Mouse (Mus musculus) MEL (cell line): ENCODE data around the gene Tiprl. TPM values are rescaled to one million over a fixed set of nuclear protein-coding genes. Genes with fewer than 3 reads are reported as not detected.
A peak's percentile ranks its signal among the peaks of the same experiment; 100 is the strongest.

Source experiments
- DNase-seq: peaks from one replicate; pipeline ENCODE4 v3.0.0; 2011; ENCODE audit warnings: low read depth, low spot score
- H3K27ac ChIP-seq: 2 replicates; pipeline ENCODE4 v1.5.1; 2012; ENCODE audit warnings: low read depth, mild to moderate bottlenecking, control low read depth, low read length, moderate library complexity; ENCODE audit not compliant: control insufficient read depth
- H3K27me3 ChIP-seq, 2 experiments: fragments of 150-350 bp in 1 of 2; sonication (generic) in 1 of 2; 2 replicates each; pipeline ENCODE4 v1.6.1; 2012; ENCODE audit warnings: low read length in 2 of 2, mild to moderate bottlenecking in 2 of 2, improper control_type of control experiment in 1 of 2, moderate library complexity in 1 of 2; ENCODE audit not compliant: insufficient read depth in 2 of 2, control insufficient read depth in 1 of 2
- H3K36me3 ChIP-seq, 2 experiments: 2 replicates each; pipeline ENCODE4 v1.6.1; 2012 to 2014; ENCODE audit warnings: low read length in 2 of 2, improper control_type of control experiment in 1 of 2, inconsistent platforms in 1 of 2, mild to moderate bottlenecking in 1 of 2; ENCODE audit not compliant: insufficient read depth in 2 of 2, control insufficient read depth in 1 of 2
- H3K4me1 ChIP-seq, 2 experiments: fragments of 150-350 bp in 1 of 2; sonication (generic) in 1 of 2; 2 replicates each; pipeline ENCODE4 v1.6.1; 2012; ENCODE audit warnings: low read length in 2 of 2, improper control_type of control experiment in 1 of 2, mild to moderate bottlenecking in 1 of 2; ENCODE audit not compliant: insufficient read depth in 2 of 2, control insufficient read depth in 1 of 2
- H3K4me3 ChIP-seq, 2 experiments: fragments of 150-350 bp in 1 of 2; sonication (generic) in 1 of 2; 2 replicates each; pipeline ENCODE4 v1.5.1; 2012; ENCODE audit warnings: low read depth in 2 of 2, low read length in 2 of 2, mild to moderate bottlenecking in 2 of 2, moderate library complexity in 2 of 2, control low read depth in 1 of 2, improper control_type of control experiment in 1 of 2; ENCODE audit not compliant: control insufficient read depth in 1 of 2, insufficient read depth in 1 of 2
- H3K79me2 ChIP-seq: 2 replicates; pipeline ENCODE4 v1.6.1; 2012; ENCODE audit warnings: mild to moderate bottlenecking, low read length, moderate library complexity; ENCODE audit not compliant: control insufficient read depth, poor library complexity, insufficient read depth
- H3K9ac ChIP-seq: 2 replicates; pipeline ENCODE4 v1.6.1; 2012; ENCODE audit warnings: low read depth, mild to moderate bottlenecking, control low read depth, low read length, moderate library complexity; ENCODE audit not compliant: control insufficient read depth, poor library complexity, severe bottlenecking
- H3K9me3 ChIP-seq: fragments of 150-350 bp; sonication (generic); replicated peaks from 2 replicates; pipeline ENCODE4 v1.6.1; 2012; ENCODE audit warnings: mild to moderate bottlenecking, low read length, improper control_type of control experiment, moderate library complexity; ENCODE audit not compliant: insufficient read depth
- CHD1 ChIP-seq: IDR thresholded peaks from 2 replicates; pipeline ENCODE4 v1.6.1; 2012; ENCODE audit warnings: low read depth, mild to moderate bottlenecking, inconsistent platforms, low read length, improper control_type of control experiment
- CTCF ChIP-seq, 3 experiments: IDR thresholded peaks in 2 of 3; conservative IDR thresholded peaks in 1 of 3; 2 replicates each; pipeline ENCODE4 v1.5.1; 2011 to 2012; ENCODE audit warnings: low read length in 3 of 3, low read depth in 2 of 3, mild to moderate bottlenecking in 2 of 3, improper control_type of control experiment in 1 of 3, inconsistent platforms in 1 of 3, mixed read lengths in 1 of 3, moderate library complexity in 1 of 3; ENCODE audit not compliant: control insufficient read depth in 1 of 3, insufficient read depth in 1 of 3, poor library complexity in 1 of 3, severe bottlenecking in 1 of 3
- E2F4 ChIP-seq: IDR thresholded peaks from 2 replicates; pipeline ENCODE4 v1.6.1; 2011; ENCODE audit warnings: low read depth, low read length, improper control_type of control experiment, borderline replicate concordance
- ELF1 ChIP-seq: IDR thresholded peaks from 2 replicates; pipeline ENCODE4 v1.6.1; 2014; ENCODE audit warnings: low read depth, mild to moderate bottlenecking, inconsistent platforms, low read length, improper control_type of control experiment, moderate library complexity
- EP300 ChIP-seq, 2 experiments: IDR thresholded peaks; 2 replicates each; pipeline ENCODE4 v1.6.1; 2011; ENCODE audit warnings: improper control_type of control experiment in 2 of 2, low read length in 2 of 2, low read depth in 1 of 2, mild to moderate bottlenecking in 1 of 2
- ETS1 ChIP-seq: IDR thresholded peaks from 2 replicates; pipeline ENCODE4 v1.6.1; 2012; ENCODE audit warnings: low read depth, mild to moderate bottlenecking, inconsistent platforms, low read length, improper control_type of control experiment, moderate library complexity
- GABPA ChIP-seq: IDR thresholded peaks from 2 replicates; pipeline ENCODE4 v1.6.1; 2012; ENCODE audit warnings: low read depth, mild to moderate bottlenecking, inconsistent platforms, low read length, improper control_type of control experiment, moderate library complexity
- HCFC1 ChIP-seq: IDR thresholded peaks from 2 replicates; pipeline ENCODE4 v1.6.1; 2012; ENCODE audit warnings: low read depth, mild to moderate bottlenecking, inconsistent platforms, low read length, improper control_type of control experiment, moderate library complexity
- JUND ChIP-seq: IDR thresholded peaks from 2 replicates; pipeline ENCODE4 v1.6.1; 2011; ENCODE audit warnings: low read depth, mild to moderate bottlenecking, improper control_type of control experiment, low read length
- KAT2A ChIP-seq: conservative IDR thresholded peaks from 2 replicates; pipeline ENCODE4 v1.6.1; 2012; ENCODE audit warnings: low read depth, low read length, improper control_type of control experiment, inconsistent platforms
- MAX ChIP-seq: IDR thresholded peaks from 2 replicates; pipeline ENCODE4 v1.6.1; 2011; ENCODE audit warnings: low read length, improper control_type of control experiment
- MAZ ChIP-seq: IDR thresholded peaks from 2 replicates; pipeline ENCODE4 v1.6.1; 2012; ENCODE audit warnings: low read depth, mild to moderate bottlenecking, inconsistent platforms, low read length, improper control_type of control experiment
- MEF2A ChIP-seq: IDR thresholded peaks from 2 replicates; pipeline ENCODE4 v1.6.1; 2014; ENCODE audit warnings: low read depth, mild to moderate bottlenecking, inconsistent platforms, low read length, improper control_type of control experiment; ENCODE audit not compliant: poor library complexity, insufficient replicate concordance, severe bottlenecking; ENCODE audit errors: extremely low read depth
- MXI1 ChIP-seq: IDR thresholded peaks from 2 replicates; pipeline ENCODE4 v1.6.1; 2011; ENCODE audit warnings: mild to moderate bottlenecking, low read depth, low read length, improper control_type of control experiment
- MYB ChIP-seq: IDR thresholded peaks from 2 replicates; pipeline ENCODE4 v1.6.1; 2011; ENCODE audit warnings: mild to moderate bottlenecking, low read depth, low read length, improper control_type of control experiment
- MYC ChIP-seq: IDR thresholded peaks from 2 replicates; pipeline ENCODE4 v1.6.1; 2011; ENCODE audit warnings: low read depth, mild to moderate bottlenecking, low read length, improper control_type of control experiment, moderate library complexity
- NELFE ChIP-seq: IDR thresholded peaks from 2 replicates; pipeline ENCODE4 v1.6.1; 2011; ENCODE audit warnings: low read depth, low read length, improper control_type of control experiment
- NRF1 ChIP-seq: IDR thresholded peaks from 2 replicates; pipeline ENCODE4 v1.6.1; 2014; ENCODE audit warnings: low read depth, mild to moderate bottlenecking, inconsistent platforms, low read length, improper control_type of control experiment, moderate library complexity; ENCODE audit not compliant: poor library complexity, insufficient read depth, severe bottlenecking
- POLR2A ChIP-seq, 2 experiments: IDR thresholded peaks; 2 replicates each; pipeline ENCODE4 v1.6.1; 2011 to 2012; ENCODE audit warnings: low read length in 2 of 2, mild to moderate bottlenecking in 2 of 2, control low read depth in 1 of 2, improper control_type of control experiment in 1 of 2, low read depth in 1 of 2, moderate library complexity in 1 of 2; ENCODE audit not compliant: control insufficient read depth in 1 of 2, insufficient read depth in 1 of 2, poor library complexity in 1 of 2
- POLR2AphosphoS2 ChIP-seq: IDR thresholded peaks from 2 replicates; pipeline ENCODE4 v1.6.1; 2011; ENCODE audit warnings: low read length, improper control_type of control experiment
- POLR2AphosphoS5 ChIP-seq: IDR thresholded peaks from 2 replicates; pipeline ENCODE4 v1.6.1; 2012; ENCODE audit warnings: low read depth, borderline replicate concordance, mild to moderate bottlenecking, inconsistent platforms, low read length, moderate library complexity, mixed read lengths
- RAD21 ChIP-seq: IDR thresholded peaks from 2 replicates; pipeline ENCODE4 v1.6.1; 2011; ENCODE audit warnings: mild to moderate bottlenecking, low read depth, low read length, improper control_type of control experiment
- RCOR1 ChIP-seq: IDR thresholded peaks from 2 replicates; pipeline ENCODE4 v1.6.1; 2012; ENCODE audit warnings: low read depth, mild to moderate bottlenecking, inconsistent platforms, low read length, improper control_type of control experiment
- SIN3A ChIP-seq: IDR thresholded peaks from 2 replicates; pipeline ENCODE4 v1.6.1; 2012; ENCODE audit warnings: low read length, improper control_type of control experiment, inconsistent platforms
- TAL1 ChIP-seq: IDR thresholded peaks from 2 replicates; pipeline ENCODE4 v1.6.1; 2012; ENCODE audit warnings: mild to moderate bottlenecking, inconsistent platforms, low read length, moderate library complexity, mixed read lengths
- TBP ChIP-seq: IDR thresholded peaks from 2 replicates; pipeline ENCODE4 v1.8.0; 2011; ENCODE audit warnings: low read depth, low read length, improper control_type of control experiment
- TCF12 ChIP-seq: IDR thresholded peaks from 2 replicates; pipeline ENCODE4 v1.6.1; 2014; ENCODE audit warnings: low read depth, mild to moderate bottlenecking, inconsistent platforms, low read length, improper control_type of control experiment, moderate library complexity
- USF1 ChIP-seq: IDR thresholded peaks from 2 replicates; pipeline ENCODE4 v1.6.1; 2014; ENCODE audit warnings: low read depth, mild to moderate bottlenecking, inconsistent platforms, low read length, improper control_type of control experiment, moderate library complexity
- USF2 ChIP-seq, 2 experiments: IDR thresholded peaks; 2 replicates each; pipeline ENCODE4 v1.6.1; 2011 to 2012; ENCODE audit warnings: improper control_type of control experiment in 2 of 2, low read length in 2 of 2, borderline replicate concordance in 1 of 2, inconsistent platforms in 1 of 2, low read depth in 1 of 2, mild to moderate bottlenecking in 1 of 2; ENCODE audit not compliant: insufficient read depth in 1 of 2
- ZKSCAN1 ChIP-seq: IDR thresholded peaks from 2 replicates; pipeline ENCODE4 v1.6.1; 2012; ENCODE audit warnings: low read depth, mild to moderate bottlenecking, inconsistent platforms, low read length, improper control_type of control experiment, moderate library complexity
- ZMIZ1 ChIP-seq: IDR thresholded peaks from 2 replicates; pipeline ENCODE4 v1.6.1; 2012; ENCODE audit warnings: low read depth, mild to moderate bottlenecking, inconsistent platforms, low read length, improper control_type of control experiment, moderate library complexity
- ZNF384 ChIP-seq: IDR thresholded peaks from 2 replicates; pipeline ENCODE4 v1.6.1; 2012; ENCODE audit warnings: low read depth, mild to moderate bottlenecking, inconsistent platforms, low read length, improper control_type of control experiment
- polyA plus RNA-seq, 2 experiments: library from polyadenylated mRNA; stranded (reverse) in 1 of 2; unstranded in 1 of 2; fragments of >175 nt in 1 of 2; fragments of >200 nt in 1 of 2; gene quantifications; 2 replicates each; pipeline versions ENCODE4 v1.2.1 to v1.2.4; 2012; ENCODE audit warnings: low replicate concordance in 2 of 2, low read depth in 1 of 2; ENCODE audit not compliant: insufficient read length in 2 of 2, insufficient read depth in 1 of 2, missing spikeins in 1 of 2
- total RNA-seq: library from RNA; depleted of rRNA; stranded (reverse); fragments of 300-350 nt; gene quantifications from 2 replicates; pipeline ENCODE4 v1.2.3, GENCODE M21; 2012; rRNA removed

The Tiprl gene
- total RNA-seq (47.1 and 50.6 TPM in 2 replicates), polyA plus RNA-seq (100 to 1,000 TPM in 1 of 2 experiments, 10 to 100 TPM in 1; 51.4 to 293 TPM)

GRCm38 (mm10) chr1:165236321-165237298, at the start of gene Tiprl:
Gene Tiprl, minus strand, starts transcription at chr1:165236996.
- TF ChIP-seq NRF1: no peak
- peak; percentile 81 to 88 for TF ChIP-seq POLR2A (IDR thresholded peaks at IDR 0.05; ENCODE audit: control insufficient read depth in 1 of 2, insufficient read depth in 1 of 2, low read depth in 1 of 2, low read length in 2 of 2, poor library complexity in 1 of 2)
- peak; percentile 44; the same call in 1 of the 2 replicates for TF ChIP-seq MAX
- no peak for TF ChIP-seq TAL1
- TF ChIP-seq USF2 (IDR thresholded peaks at IDR 0.05; ENCODE audit: borderline replicate concordance in 1 of 2, insufficient read depth in 1 of 2, low read depth in 1 of 2, low read length in 2 of 2): no peak
- TF ChIP-seq RCOR1: no peak
- peak; percentile 87 for TF ChIP-seq NELFE
- no peak for TF ChIP-seq ZNF384
- peak; percentile 59 for TF ChIP-seq TCF12
- peak; percentile 67 for TF ChIP-seq MXI1
- peak; percentile 60; the same call in 1 of the 2 replicates for TF ChIP-seq MYC
- TF ChIP-seq POLR2AphosphoS5: no peak
- TF ChIP-seq HCFC1: peak; percentile 93
- TF ChIP-seq CTCF (IDR thresholded peaks at IDR 0.05 in 2 of 3, conservative IDR thresholded peaks at IDR 0.05 in 1 of 3; ENCODE audit: control insufficient read depth in 1 of 3, insufficient read depth in 1 of 3, low read depth in 2 of 3, low read length in 3 of 3, poor library complexity in 1 of 3, severe bottlenecking in 1 of 3): no peak
- TF ChIP-seq E2F4: 0 out of 2 replicates have a peak, but pooled peaks have one; percentile 57
- TF ChIP-seq MYB: peak; percentile 56; the same call in 1 of the 2 replicates
- no peak for TF ChIP-seq ZKSCAN1
- TF ChIP-seq RAD21: no peak
- TF ChIP-seq ELF1: peak; percentile 85
- peak; percentile 88 for TF ChIP-seq ETS1
- TF ChIP-seq ZMIZ1: peak; percentile 74
- no peak for TF ChIP-seq JUND
- TF ChIP-seq USF1: no peak
- TF ChIP-seq CHD1: no peak
- peak; percentile 69; the same call in 1 of the 2 replicates for TF ChIP-seq POLR2AphosphoS2
- 0 out of 2 replicates have a peak, but pooled peaks have one; percentile 30 for TF ChIP-seq MAZ
- TF ChIP-seq GABPA: no peak; the same call in 1 of the 2 replicates
- TF ChIP-seq SIN3A: peak; percentile 81
- TF ChIP-seq MEF2A: no peak
- TF ChIP-seq EP300 (IDR thresholded peaks at IDR 0.05; ENCODE audit: low read depth in 1 of 2, low read length in 2 of 2): no peak; a peak in 1 of 4 replicates
- TF ChIP-seq TBP: peak; percentile 50
- peak; percentile 72; the same call in 1 of the 2 replicates for TF ChIP-seq KAT2A
- peaks cover 42% of the 10 kb centered on the region for H3K79me2 ChIP-seq
- DNase-seq: peak; percentile 98
- no peaks in the 10 kb centered on the region for H3K9me3 ChIP-seq
- H3K36me3 ChIP-seq: peaks cover 0 to 23% of the 10 kb centered on the region in 2 experiments; a peak in 3 of 4 replicates
- H3K4me3 ChIP-seq: peak within 1 kb of the TSS; percentile 86 to 95
- peak within 1 kb of the TSS; percentile 94 for H3K9ac ChIP-seq
- H3K27me3 ChIP-seq: no peaks in the 10 kb centered on the region
- H3K27ac ChIP-seq: peak within 1 kb of the TSS; percentile 77
- peaks cover 3 to 19% of the 10 kb centered on the region in 2 experiments for H3K4me1 ChIP-seq
